Mouse (Mus musculus): ENCODE measurements around the gene Lce1b. TPM values are rescaled to one million over a fixed set of nuclear protein-coding genes. Genes with fewer than 3 reads are reported as not detected.

Lce1b gene
- polyA plus RNA-seq, 1 experiment from 2014 or later: not detected

DNA sequence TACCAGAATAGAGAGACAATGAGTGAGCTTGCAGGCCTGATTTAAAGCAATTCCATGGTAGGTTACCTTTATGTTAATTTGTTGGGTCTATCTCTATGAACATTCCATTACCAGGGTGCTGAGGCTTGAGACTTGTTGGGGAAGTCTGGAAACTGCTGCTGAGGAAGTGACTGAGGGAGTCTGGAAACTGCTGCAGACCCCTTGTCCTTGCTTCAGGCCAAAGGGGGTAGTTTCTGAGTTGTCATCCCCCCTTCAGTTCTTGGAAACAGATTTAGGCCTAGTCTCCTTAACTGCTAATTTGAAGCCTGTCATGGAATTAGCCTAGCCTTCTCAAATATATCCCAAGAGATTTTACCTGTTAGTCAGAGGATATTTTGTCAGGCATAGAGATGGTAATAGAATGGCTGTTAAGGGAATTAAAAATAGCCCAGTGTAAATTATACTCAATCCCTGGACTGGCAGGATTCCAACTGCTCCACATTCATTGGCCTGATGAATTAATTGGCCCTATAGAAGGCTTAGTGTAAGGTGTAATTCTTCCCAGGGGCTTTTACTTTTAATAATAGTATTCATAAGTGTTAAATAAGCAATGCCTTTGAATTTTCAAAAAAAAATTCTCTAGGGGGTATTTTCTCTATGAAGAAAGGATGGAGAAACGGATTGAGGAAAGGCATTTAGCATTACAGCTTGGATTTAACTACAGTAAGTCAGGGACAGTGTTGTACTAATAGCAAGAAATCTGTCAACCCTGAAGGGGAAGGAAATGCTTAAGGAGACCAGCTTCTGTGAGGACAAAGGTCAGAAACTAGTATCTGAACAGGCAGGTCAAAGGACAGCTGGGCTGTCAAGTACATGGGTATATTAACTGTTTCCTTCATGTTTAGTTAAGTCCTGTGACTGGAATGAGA is 18.7 kb downstream of the Lce1b start:
- H3K4me2 ChIP-seq (ENCODE audit: low read depth, low read length): no peak overlapping the region
- no peak for ATAC-seq (ENCODE audit: low read depth)
- no peaks in the 10 kb centered on the region for H3K27me3 ChIP-seq (ENCODE audit: control insufficient read depth, insufficient read depth, low read depth, low read length)
- WGBS: 56% methylated on average over 1 of the region's 1 CpGs
- H3K9ac ChIP-seq (ENCODE audit: low read length): no peak overlapping the region
- H3K4me1 ChIP-seq (replicated peaks; ENCODE audit: control insufficient read depth, insufficient read depth, low read length): no peaks in the 10 kb centered on the region
- no peak overlapping the region for H3K27ac ChIP-seq (ENCODE audit: low read length)
- no peaks in the 10 kb centered on the region for H3K9me3 ChIP-seq (ENCODE audit: control insufficient read depth, low read length)
- no peaks in the 10 kb centered on the region for H3K36me3 ChIP-seq (ENCODE audit: control insufficient read depth, insufficient read depth, low read length)
- H3K4me3 ChIP-seq (ENCODE audit: low read length): no peak overlapping the region

DNA sequence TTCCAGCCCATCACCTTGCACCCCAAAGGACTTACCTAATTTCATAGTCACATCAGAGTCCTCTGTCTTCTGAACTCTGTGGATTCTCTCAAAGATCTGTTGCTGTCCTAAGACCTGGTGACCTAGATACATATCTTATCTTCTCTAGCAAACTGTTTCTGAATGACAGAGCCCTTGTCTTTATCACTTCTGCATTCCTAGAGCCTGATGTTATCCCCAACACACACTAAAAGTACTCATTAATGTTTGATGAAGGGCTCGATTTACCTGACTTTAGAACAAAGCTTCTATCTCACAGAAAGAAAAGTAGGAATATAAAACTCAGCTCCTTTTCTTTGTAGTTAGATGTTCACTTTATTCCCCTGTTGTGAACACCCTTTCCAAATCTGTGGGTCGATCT is 35.2 kb downstream of the Lce1b start, which contains the start of gene Lce6a:
Lce6a (minus strand) TSS at position 101 of the 400 bp plus-strand sequence.
- H3K36me3 ChIP-seq (ENCODE audit: control insufficient read depth, insufficient read depth, low read length): no peaks in the 10 kb centered on the region
- no peaks in the 10 kb centered on the region for H3K9me3 ChIP-seq (ENCODE audit: control insufficient read depth, low read length)
- H3K4me1 ChIP-seq (replicated peaks; ENCODE audit: control insufficient read depth, insufficient read depth, low read length): no peaks in the 10 kb centered on the region
- WGBS: 39% methylated on average over 2 of the region's 2 CpGs
- no peak within 1 kb of the TSS for H3K4me3 ChIP-seq (ENCODE audit: low read length)
- no peak within 1 kb of the TSS for H3K27ac ChIP-seq (ENCODE audit: low read length)
- ATAC-seq (ENCODE audit: low read depth): no peak
- no peaks in the 10 kb centered on the region for H3K27me3 ChIP-seq (ENCODE audit: control insufficient read depth, insufficient read depth, low read depth, low read length)
- H3K9ac ChIP-seq (ENCODE audit: low read length): no peak within 1 kb of the TSS
- H3K4me2 ChIP-seq (ENCODE audit: low read depth, low read length): no peak within 1 kb of the TSS

- no peak overlapping the region for H3K9ac ChIP-seq (ENCODE audit: low read length)
- no peak overlapping the region for H3K27ac ChIP-seq (ENCODE audit: low read length)
- no peaks in the 10 kb centered on the region for H3K9me3 ChIP-seq (ENCODE audit: control insufficient read depth, low read length)
- H3K4me3 ChIP-seq (ENCODE audit: low read length): no peak overlapping the region
- ATAC-seq (ENCODE audit: low read depth): no peak
- no peak overlapping the region for H3K4me2 ChIP-seq (ENCODE audit: low read depth, low read length)
- no peaks in the 10 kb centered on the region for H3K36me3 ChIP-seq (ENCODE audit: control insufficient read depth, insufficient read depth, low read length)
- no peaks in the 10 kb centered on the region for H3K4me1 ChIP-seq (replicated peaks; ENCODE audit: control insufficient read depth, insufficient read depth, low read length)
- 27% methylated on average over 1 of the region's 1 CpGs for WGBS
- no peaks in the 10 kb centered on the region for H3K27me3 ChIP-seq (ENCODE audit: control insufficient read depth, insufficient read depth, low read depth, low read length)
Observed at GRCm38 (mm10) chr3:92609804-92610203, 46.9 kb downstream of the Lce1b start.

DNA sequence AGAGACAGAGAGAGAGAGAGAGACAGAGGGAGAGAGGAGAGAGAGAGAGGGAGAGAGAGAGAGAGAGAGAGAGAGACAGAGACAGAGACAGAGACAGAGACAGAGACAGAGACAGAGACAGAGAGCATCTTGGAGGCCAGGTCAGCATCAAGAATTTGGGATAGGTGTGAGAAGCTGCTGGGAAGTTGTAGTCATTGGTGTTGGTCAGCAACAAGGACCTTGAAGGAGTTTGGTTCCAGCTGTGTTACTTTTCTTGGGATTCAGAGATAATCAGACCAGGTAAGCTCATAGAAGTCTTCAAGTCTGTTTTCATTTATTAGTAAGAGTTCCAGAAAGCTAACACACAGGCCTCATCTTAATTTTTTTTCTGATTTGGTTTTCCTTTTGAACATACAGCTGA is 49.3 kb downstream of the Lce1b start, which contains the start of gene 2210017I01Rik:
2210017I01Rik (minus strand) TSS at position 101 of the 400 bp plus-strand sequence.
- Histone ChIP-seq H3K27me3 (ENCODE audit: control insufficient read depth, insufficient read depth, low read depth, low read length) (no peaks in the 10 kb centered on the region), H3K4me2 (ENCODE audit: low read depth, low read length) (no peak within 1 kb of the TSS), H3K9ac (ENCODE audit: low read length) (no peak within 1 kb of the TSS), H3K4me3 (ENCODE audit: low read length) (no peak within 1 kb of the TSS), H3K36me3 (ENCODE audit: control insufficient read depth, insufficient read depth, low read length) (no peaks in the 10 kb centered on the region), H3K27ac (ENCODE audit: low read length) (no peak within 1 kb of the TSS), H3K4me1 (replicated peaks; ENCODE audit: control insufficient read depth, insufficient read depth, low read length) (no peaks in the 10 kb centered on the region), H3K9me3 (ENCODE audit: control insufficient read depth, low read length) (no peaks in the 10 kb centered on the region)
- no peak for ATAC-seq (ENCODE audit: low read depth)

Other genes with a start within 250 kb of the Lce1b start
- gene Sprr2i, start 248.9 kb downstream of the Lce1b start, polyA plus RNA-seq (2015; fragmentation: Nextera tagmentation; extraction: Ambion mirVana): not detected in 2 replicates
- gene Sprr2j-ps, start 238.8 kb downstream of the Lce1b start, polyA plus RNA-seq (2015; fragmentation: Nextera tagmentation; extraction: Ambion mirVana): not detected in 2 replicates
- gene Gm9774, start 227.5 kb downstream of the Lce1b start, polyA plus RNA-seq (2015; fragmentation: Nextera tagmentation; extraction: Ambion mirVana): 7.8 and 10.3 TPM in 2 replicates
- gene Sprr2k, start 224.3 kb downstream of the Lce1b start, polyA plus RNA-seq (2015; fragmentation: Nextera tagmentation; extraction: Ambion mirVana): not detected in 2 replicates
- gene Sprr1b, start 218.1 kb downstream of the Lce1b start, polyA plus RNA-seq (2015; fragmentation: Nextera tagmentation; extraction: Ambion mirVana): 0.79 TPM in 1 of 2 replicates, not detected in the other
- not detected in 2 replicates for gene Sprr3, start 198.2 kb downstream of the Lce1b start, polyA plus RNA-seq (2015; fragmentation: Nextera tagmentation; extraction: Ambion mirVana)
- 0.97 and 2.8 TPM in 2 replicates for gene Sprr1a, start 171.0 kb downstream of the Lce1b start, polyA plus RNA-seq (2015; fragmentation: Nextera tagmentation; extraction: Ambion mirVana)
- not detected in 2 replicates for gene Sprr4, start 156.4 kb downstream of the Lce1b start, polyA plus RNA-seq (2015; fragmentation: Nextera tagmentation; extraction: Ambion mirVana)
- not detected in 2 replicates for gene 2310046K23Rik, start 122.4 kb downstream of the Lce1b start, polyA plus RNA-seq (2015; fragmentation: Nextera tagmentation; extraction: Ambion mirVana)
- 0.64 TPM in 1 of 2 replicates, not detected in the other for gene Ivl, start 83.2 kb downstream of the Lce1b start, polyA plus RNA-seq (2015; fragmentation: Nextera tagmentation; extraction: Ambion mirVana)
- not detected in 2 replicates for gene Smcp, start 67.9 kb downstream of the Lce1b start, polyA plus RNA-seq (2015; fragmentation: Nextera tagmentation; extraction: Ambion mirVana)
- gene 2210017I01Rik, start 49.4 kb downstream of the Lce1b start, polyA plus RNA-seq (2015; fragmentation: Nextera tagmentation; extraction: Ambion mirVana): not detected in 2 replicates
- gene Lce6a, start 35.3 kb downstream of the Lce1b start, polyA plus RNA-seq (2015; fragmentation: Nextera tagmentation; extraction: Ambion mirVana): not detected in 2 replicates
- 0.31 TPM in 1 of 2 replicates, not detected in the other for gene Lce1a1, start 8.6 kb downstream of the Lce1b start, polyA plus RNA-seq (2015; fragmentation: Nextera tagmentation; extraction: Ambion mirVana)
- not detected in 2 replicates for gene Lce1a2, start 13.4 kb upstream of the Lce1b start, polyA plus RNA-seq (2015; fragmentation: Nextera tagmentation; extraction: Ambion mirVana)
- not detected in 2 replicates for gene Lce1c, start 22.3 kb upstream of the Lce1b start, polyA plus RNA-seq (2015; fragmentation: Nextera tagmentation; extraction: Ambion mirVana)
- not detected in 2 replicates for gene Lce1d, start 30.3 kb upstream of the Lce1b start, polyA plus RNA-seq (2015; fragmentation: Nextera tagmentation; extraction: Ambion mirVana)
- not detected in 2 replicates for gene Lce1e, start 52.1 kb upstream of the Lce1b start, polyA plus RNA-seq (2015; fragmentation: Nextera tagmentation; extraction: Ambion mirVana)
- not detected in 2 replicates for gene Lce1f, start 63.4 kb upstream of the Lce1b start, polyA plus RNA-seq (2015; fragmentation: Nextera tagmentation; extraction: Ambion mirVana)
- gene Gm38119, start 82.2 kb upstream of the Lce1b start, polyA plus RNA-seq (2015; fragmentation: Nextera tagmentation; extraction: Ambion mirVana): not detected in 2 replicates
- gene Lce1g, start 95.4 kb upstream of the Lce1b start, polyA plus RNA-seq (2015; fragmentation: Nextera tagmentation; extraction: Ambion mirVana): not detected in 2 replicates
- not detected in 2 replicates for gene Lce1h, start 108.1 kb upstream of the Lce1b start, polyA plus RNA-seq (2015; fragmentation: Nextera tagmentation; extraction: Ambion mirVana)
- gene Lce1i, start 122.0 kb upstream of the Lce1b start, polyA plus RNA-seq (2015; fragmentation: Nextera tagmentation; extraction: Ambion mirVana): not detected in 2 replicates
- not detected in 2 replicates for gene Lce1j, start 133.6 kb upstream of the Lce1b start, polyA plus RNA-seq (2015; fragmentation: Nextera tagmentation; extraction: Ambion mirVana)
- not detected in 2 replicates for gene Lce1k, start 151.0 kb upstream of the Lce1b start, polyA plus RNA-seq (2015; fragmentation: Nextera tagmentation; extraction: Ambion mirVana)
- not detected in 2 replicates for gene Kprp, start 170.3 kb upstream of the Lce1b start, polyA plus RNA-seq (2015; fragmentation: Nextera tagmentation; extraction: Ambion mirVana)
- gene Lce1l, start 194.4 kb upstream of the Lce1b start, polyA plus RNA-seq (2015; fragmentation: Nextera tagmentation; extraction: Ambion mirVana): not detected in 2 replicates
- not detected in 2 replicates for gene 2310050C09Rik, start 213.3 kb upstream of the Lce1b start, polyA plus RNA-seq (2015; fragmentation: Nextera tagmentation; extraction: Ambion mirVana)